Mouse (Mus musculus): ENCODE results near the gene Fxyd4.

DNA sequence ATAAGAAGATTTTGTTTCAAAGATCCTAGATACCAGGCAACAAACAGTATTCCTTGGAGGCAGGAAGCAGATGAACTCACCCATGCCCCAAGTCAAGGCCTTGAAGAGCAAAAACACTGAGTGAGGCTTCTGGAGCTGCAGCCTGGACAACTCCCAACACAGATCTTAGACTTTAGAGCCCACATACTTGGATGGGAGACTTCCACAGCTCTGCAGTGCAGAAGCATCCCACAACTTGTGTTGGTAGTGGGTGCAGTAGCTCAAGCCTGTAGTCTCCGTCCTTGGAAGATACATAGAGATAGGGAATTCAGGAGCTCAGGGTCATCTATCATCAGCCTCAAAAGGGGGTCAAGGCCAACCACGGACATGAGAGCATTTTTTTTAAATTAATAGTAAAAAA, 51.5 kb downstream of the Fxyd4 start:
- TF ChIP-seq CTCF (IDR thresholded peaks at IDR 0.05; ENCODE audit: low read depth, low read length) (no peak), POLR2A (IDR thresholded peaks at IDR 0.05; ENCODE audit: extremely low read depth, insufficient read depth, low read length) (no peak)

Data from liver, adult 2 months (tissue).